Mouse (Mus musculus): ENCODE measurements at regions not wholly inside any gene's neighbourhood (a gene's known extent, or its start where the extent isn't known, plus 50 kb on each side); places are given as distances from the start of the nearest gene placed in this dataset.
A peak's percentile ranks its signal among the peaks of the same experiment; 100 is the strongest.
"Not testable (repeated sequence)": the region's sequence is repeated elsewhere in the genome, so short reads cannot be mapped to it uniquely, and the experiment has no call there.

- in situ Hi-C loops (cut with MboI; ENCODE audit: low pct_ligation_motif_present, low pct_unique_long_range_greater_than_20kb, low sequenced_read_pairs) (loop anchor here (25.0 kb wide), 1 partner anchor 93 kb away; no protein-coding TSS in a partner anchor), dilution Hi-C loops (cut with MboI; ENCODE audit: extremely low pct_ligation_motif_present, extremely low pct_unique_long_range_greater_than_20kb, low sequenced_read_pairs) (no loop called here)
- Histone ChIP-seq H3K27ac (ENCODE audit: insufficient read depth, low read depth) (no peak overlapping the region), H3K4me1 (ENCODE audit: control insufficient read depth in 1 of 2, insufficient read depth in 2 of 2) (no peaks in the 10 kb centered on the region), H3K4me3 (replicated peaks in 1 of 3; ENCODE audit: low read depth in 2 of 3, low read length in 2 of 3, poor library complexity in 1 of 3) (no peak overlapping the region), H3K79me2 (replicated peaks; ENCODE audit: control insufficient read depth, extremely low read depth, insufficient read depth, poor library complexity, severe bottlenecking) (no peaks in the 10 kb centered on the region), H3K4me2 (ENCODE audit: insufficient read depth, low read depth, poor library complexity, severe bottlenecking) (no peak overlapping the region), H3K36me3 (replicated peaks in 1 of 2; ENCODE audit: control insufficient read depth in 1 of 2, insufficient read depth in 1 of 2, low read length in 1 of 2) (no peaks in the 10 kb centered on the region), H3K27me3 (replicated peaks) (no peaks in the 10 kb centered on the region), H3K9ac (ENCODE audit: insufficient read depth, low read depth) (no peak overlapping the region), H3K9me3 (replicated peaks; ENCODE audit: low read length) (no peaks in the 10 kb centered on the region)
- TF ChIP-seq RAD21 (IDR thresholded peaks at IDR 0.05; ENCODE audit: low read depth, low read length) (no peak), CHD2 (IDR thresholded peaks at IDR 0.05; ENCODE audit: low read length) (no peak), UBTF (IDR thresholded peaks at IDR 0.05; ENCODE audit: low read depth, low read length) (no peak), EP300 (IDR thresholded peaks at IDR 0.05; ENCODE audit: low read length) (no peak), POLR2A (IDR thresholded peaks at IDR 0.05; ENCODE audit: low read depth, low read length) (no peak), MAFK (IDR thresholded peaks at IDR 0.05; ENCODE audit: insufficient replicate concordance, low read length) (no peak), ZC3H11A (IDR thresholded peaks at IDR 0.05; ENCODE audit: low read depth, low read length) (no peak)
- no peak for DNase-seq (ENCODE audit: extremely low read depth)
These were observed 100.0 kb downstream of the Olfr693 start for GRCm38 (mm10) chr7:106580424-106580823.

GRCm38 (mm10) chr7:106568251-106568650, 112.1 kb downstream of the Olfr693 start:
- H3K4me2 ChIP-seq (ENCODE audit: insufficient read depth, low read depth, poor library complexity, severe bottlenecking); H3K9ac ChIP-seq (ENCODE audit: insufficient read depth, low read depth); H3K36me3 ChIP-seq (replicated peaks in 1 of 2; ENCODE audit: control insufficient read depth in 1 of 2, insufficient read depth in 1 of 2, low read length in 1 of 2); dilution Hi-C loops (cut with MboI; ENCODE audit: extremely low pct_ligation_motif_present, extremely low pct_unique_long_range_greater_than_20kb, low sequenced_read_pairs); H3K27me3 ChIP-seq (replicated peaks); DNase-seq (ENCODE audit: extremely low read depth); H3K27ac ChIP-seq (ENCODE audit: insufficient read depth, low read depth); H3K4me3 ChIP-seq (replicated peaks in 1 of 3; ENCODE audit: low read depth in 2 of 3, low read length in 2 of 3, poor library complexity in 1 of 3); in situ Hi-C loops (cut with MboI; ENCODE audit: low pct_ligation_motif_present, low pct_unique_long_range_greater_than_20kb, low sequenced_read_pairs); H3K4me1 ChIP-seq (ENCODE audit: control insufficient read depth in 1 of 2, insufficient read depth in 2 of 2); H3K9me3 ChIP-seq (replicated peaks; ENCODE audit: low read length); H3K79me2 ChIP-seq (replicated peaks; ENCODE audit: control insufficient read depth, extremely low read depth, insufficient read depth, poor library complexity, severe bottlenecking): not testable (repeated sequence)

- H3K27ac ChIP-seq (ENCODE audit: insufficient read depth, low read depth), result no peak overlapping the region
These were observed 129.4 kb downstream of the Olfr693 start for GRCm38 (mm10) chr7:106550881-106551575.

GRCm38 (mm10) chr7:106529433-106530102, 150.8 kb downstream of the Olfr693 start:
- H3K27ac ChIP-seq (ENCODE audit: insufficient read depth, low read depth); in situ Hi-C loops (cut with MboI; ENCODE audit: low pct_ligation_motif_present, low pct_unique_long_range_greater_than_20kb, low sequenced_read_pairs); H3K9me3 ChIP-seq (replicated peaks; ENCODE audit: low read length); H3K27me3 ChIP-seq (replicated peaks); dilution Hi-C loops (cut with MboI; ENCODE audit: extremely low pct_ligation_motif_present, extremely low pct_unique_long_range_greater_than_20kb, low sequenced_read_pairs); H3K36me3 ChIP-seq (replicated peaks in 1 of 2; ENCODE audit: control insufficient read depth in 1 of 2, insufficient read depth in 1 of 2, low read length in 1 of 2); H3K4me3 ChIP-seq (replicated peaks in 1 of 3; ENCODE audit: low read depth in 2 of 3, low read length in 2 of 3, poor library complexity in 1 of 3); H3K79me2 ChIP-seq (replicated peaks; ENCODE audit: control insufficient read depth, extremely low read depth, insufficient read depth, poor library complexity, severe bottlenecking); H3K9ac ChIP-seq (ENCODE audit: insufficient read depth, low read depth); H3K4me2 ChIP-seq (ENCODE audit: insufficient read depth, low read depth, poor library complexity, severe bottlenecking): not testable (repeated sequence)
- DNase-seq (ENCODE audit: extremely low read depth), result peak; percentile 30
- H3K4me1 ChIP-seq (ENCODE audit: control insufficient read depth in 1 of 2, insufficient read depth in 2 of 2), result peaks cover 2 to 11% of the 10 kb centered on the region in 2 experiments; a peak in 2 of 4 replicates

More at GRCm38 (mm10) chr7:106550881-106551575, 129.4 kb downstream of the Olfr693 start:
- H3K4me2 ChIP-seq (ENCODE audit: insufficient read depth, low read depth, poor library complexity, severe bottlenecking), result no peak overlapping the region; the same call in 1 of the 2 replicates
- H3K79me2 ChIP-seq (replicated peaks; ENCODE audit: control insufficient read depth, extremely low read depth, insufficient read depth, poor library complexity, severe bottlenecking), result no peaks in the 10 kb centered on the region
- H3K9me3 ChIP-seq (replicated peaks; ENCODE audit: low read length), result no peaks in the 10 kb centered on the region
- no peaks in the 10 kb centered on the region for H3K36me3 ChIP-seq (replicated peaks in 1 of 2; ENCODE audit: control insufficient read depth in 1 of 2, insufficient read depth in 1 of 2, low read length in 1 of 2)
- in situ Hi-C loops (cut with MboI; ENCODE audit: low pct_ligation_motif_present, low pct_unique_long_range_greater_than_20kb, low sequenced_read_pairs), result no loop called here
- dilution Hi-C loops (cut with MboI; ENCODE audit: extremely low pct_ligation_motif_present, extremely low pct_unique_long_range_greater_than_20kb, low sequenced_read_pairs), result no loop called here
- peaks cover 0 to 13% of the 10 kb centered on the region in 2 experiments; a peak in 2 of 4 replicates for H3K4me1 ChIP-seq (ENCODE audit: control insufficient read depth in 1 of 2, insufficient read depth in 2 of 2)
- DNase-seq (ENCODE audit: extremely low read depth), result peak; percentile 33
- no peak for TF ChIP-seq USF1 (IDR thresholded peaks at IDR 0.05; ENCODE audit: low read depth, low read length)
- no peak for TF ChIP-seq NRF1 (IDR thresholded peaks at IDR 0.05; ENCODE audit: low read depth, low read length)
- TF ChIP-seq MEF2A (IDR thresholded peaks at IDR 0.05; ENCODE audit: borderline replicate concordance, low read depth, low read length), result peak; percentile 66
- H3K4me3 ChIP-seq (replicated peaks in 1 of 3; ENCODE audit: low read depth in 2 of 3, low read length in 2 of 3, poor library complexity in 1 of 3), result no peak overlapping the region
- H3K27me3 ChIP-seq (replicated peaks), result no peaks in the 10 kb centered on the region
- no peak overlapping the region for H3K9ac ChIP-seq (ENCODE audit: insufficient read depth, low read depth)
